Mouse (Mus musculus) liver, postnatal 0 days (tissue): ENCODE data around the gene Cfap161.

Source experiments
- CTCF ChIP-seq: sonication (generic); IDR thresholded peaks from 2 replicates; pipeline ENCODE4 v1.5.1; 2016; ENCODE audit warnings: antibody characterized with exemption, low read depth
- EP300 ChIP-seq: IDR thresholded peaks from 2 replicates; pipeline ENCODE4 v1.6.1; 2016; ENCODE audit warnings: antibody characterized with exemption, low read depth, mild to moderate bottlenecking

DNA sequence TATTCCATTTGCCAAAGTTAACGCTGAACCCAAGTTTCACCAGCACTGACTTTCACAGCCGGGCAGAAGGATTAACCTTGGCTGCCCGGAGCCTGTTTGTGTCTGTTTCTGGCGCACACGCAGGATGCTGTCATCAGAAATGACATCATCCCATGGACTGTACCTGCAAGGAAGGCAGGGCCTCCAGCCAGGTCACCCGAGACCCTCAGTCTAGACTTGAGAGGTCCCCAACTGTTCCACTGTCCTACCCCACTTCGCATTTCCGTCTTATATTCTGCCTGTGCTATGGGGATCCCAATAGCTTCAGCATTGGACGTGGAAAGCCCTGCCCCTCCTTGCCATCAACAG lies 49.6 kb downstream of the Cfap161 start:
- no peak for TF ChIP-seq CTCF
- TF ChIP-seq EP300, result no peak
